Mouse (Mus musculus): ENCODE measurements at regions not wholly inside any gene's neighbourhood (a gene's known extent, or its start where the extent isn't known, plus 50 kb on each side); places are given as distances from the start of the nearest gene placed in this dataset.

DNA sequence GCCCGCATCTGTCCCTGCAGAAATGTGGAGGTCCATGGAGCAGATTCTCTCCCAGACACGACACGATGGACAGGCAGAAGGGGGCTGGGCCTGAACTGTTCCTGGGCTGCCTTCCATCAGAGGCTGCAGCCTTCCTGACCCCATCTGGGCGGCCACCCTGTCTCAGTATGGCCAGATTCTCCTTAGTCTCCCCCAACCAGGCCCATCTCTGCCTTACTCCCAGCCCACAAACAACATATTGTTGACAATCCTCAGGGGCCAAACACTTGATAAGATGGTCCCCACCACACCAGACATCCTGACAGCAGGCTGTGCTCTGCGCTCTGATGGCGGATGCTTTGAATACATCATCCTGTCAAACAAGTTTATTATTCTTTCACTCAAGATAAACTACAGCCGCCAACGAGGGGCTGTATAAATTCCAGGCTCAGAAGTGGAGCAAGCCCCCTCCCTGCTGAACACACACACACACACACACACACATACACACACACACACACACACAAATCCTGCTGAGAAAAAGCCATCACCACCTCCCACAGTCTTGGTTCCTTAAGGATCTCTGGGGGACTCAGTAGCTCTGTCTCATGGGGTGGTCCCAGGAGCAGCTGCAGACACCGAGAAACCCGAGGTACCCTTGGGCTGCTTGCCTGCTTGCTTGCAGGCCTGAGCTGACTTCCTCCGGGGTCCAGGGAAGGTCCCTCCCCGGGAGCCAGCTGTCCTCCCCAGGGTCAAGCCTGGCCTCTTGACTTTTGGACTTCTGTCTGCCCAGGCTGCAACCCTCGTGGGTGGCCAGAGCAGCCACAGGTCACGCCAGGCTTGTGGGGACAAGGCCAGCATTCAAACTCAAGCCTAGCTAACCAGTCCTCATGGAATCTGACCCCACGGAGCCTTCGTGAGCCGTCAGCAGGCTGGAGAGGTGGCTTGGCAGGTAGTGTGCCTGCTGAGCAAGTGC is 135.6 kb upstream of the 1600014C23Rik start:
- peaks cover 4% of the 10 kb centered on the region; the same call in 1 of the 2 replicates for H3K27me3 ChIP-seq (ENCODE audit: control insufficient read depth, insufficient read depth, low read length)
- H3K36me3 ChIP-seq (ENCODE audit: control insufficient read depth, insufficient read depth, low read length) = no peaks in the 10 kb centered on the region
- 40% methylated on average over 17 of the region's 17 CpGs for WGBS
- H3K9me3 ChIP-seq (replicated peaks; ENCODE audit: control insufficient read depth, low read length) = no peaks in the 10 kb centered on the region
- no peak overlapping the region for H3K9ac ChIP-seq (ENCODE audit: low read length)
- peak overlapping the region; percentile 19; the same call in 1 of the 2 replicates for H3K27ac ChIP-seq (ENCODE audit: low read length)
- H3K4me1 ChIP-seq (ENCODE audit: control insufficient read depth, insufficient read depth, low read length) = peaks cover 42% of the 10 kb centered on the region
- H3K4me2 ChIP-seq (ENCODE audit: low read depth, low read length) = no peak overlapping the region
- H3K4me3 ChIP-seq (replicated peaks; ENCODE audit: low read length) = no peak overlapping the region
- peak; percentile 23; the same call in 1 of the 2 replicates for ATAC-seq (ENCODE audit: insufficient read depth, low FRiP score)

GRCm38 (mm10) chr17:45868539-45868938 is 134.9 kb upstream of the 1600014C23Rik start:
- WGBS = 79% methylated on average over 4 of the region's 4 CpGs
- Histone ChIP-seq H3K36me3 (ENCODE audit: control insufficient read depth, insufficient read depth, low read length) (no peaks in the 10 kb centered on the region), H3K4me3 (replicated peaks; ENCODE audit: low read length) (no peak overlapping the region), H3K4me1 (ENCODE audit: control insufficient read depth, insufficient read depth, low read length) (peaks cover 41% of the 10 kb centered on the region), H3K9ac (ENCODE audit: low read length) (no peak overlapping the region), H3K9me3 (replicated peaks; ENCODE audit: control insufficient read depth, low read length) (no peaks in the 10 kb centered on the region), H3K27me3 (ENCODE audit: control insufficient read depth, insufficient read depth, low read length) (peaks cover 4% of the 10 kb centered on the region; the same call in 1 of the 2 replicates), H3K27ac (ENCODE audit: low read length) (no peak overlapping the region), H3K4me2 (ENCODE audit: low read depth, low read length) (no peak overlapping the region)
- no peak for ATAC-seq (ENCODE audit: insufficient read depth, low FRiP score)

- Histone ChIP-seq H3K27ac (ENCODE audit: low read length) (peak overlapping the region; percentile 10; the same call in 1 of the 2 replicates), H3K4me1 (ENCODE audit: control insufficient read depth, insufficient read depth, low read length) (peaks cover 35% of the 10 kb centered on the region)
- 71% methylated on average over 5 of the region's 5 CpGs for whole genome bisulfite sequencing
Observed at GRCm38 (mm10) chr17:45867727-45868126, 134.1 kb upstream of the 1600014C23Rik start.

GRCm38 (mm10) chr17:45866876-45867652 is 133.4 kb upstream of the 1600014C23Rik start:
- ATAC-seq (ENCODE audit: insufficient read depth, low FRiP score) = peak; percentile 42; the same call in 1 of the 2 replicates
- no peaks in the 10 kb centered on the region for H3K36me3 ChIP-seq (ENCODE audit: control insufficient read depth, insufficient read depth, low read length)
- H3K9me3 ChIP-seq (replicated peaks; ENCODE audit: control insufficient read depth, low read length) = no peaks in the 10 kb centered on the region
- 60% methylated on average over 15 of the region's 15 CpGs for WGBS
- peak overlapping the region; percentile 10; the same call in 1 of the 2 replicates for H3K27ac ChIP-seq (ENCODE audit: low read length)
- peaks cover 32% of the 10 kb centered on the region for H3K4me1 ChIP-seq (ENCODE audit: control insufficient read depth, insufficient read depth, low read length)
- no peak overlapping the region for H3K4me2 ChIP-seq (ENCODE audit: low read depth, low read length)
- no peaks in the 10 kb centered on the region for H3K27me3 ChIP-seq (ENCODE audit: control insufficient read depth, insufficient read depth, low read length)
- H3K4me3 ChIP-seq (replicated peaks; ENCODE audit: low read length) = no peak overlapping the region
- no peak overlapping the region for H3K9ac ChIP-seq (ENCODE audit: low read length)

More at GRCm38 (mm10) chr17:45867727-45868126, 134.1 kb upstream of the 1600014C23Rik start:
- no peak for ATAC-seq (ENCODE audit: insufficient read depth, low FRiP score)
- Histone ChIP-seq H3K36me3 (ENCODE audit: control insufficient read depth, insufficient read depth, low read length) (no peaks in the 10 kb centered on the region), H3K27me3 (ENCODE audit: control insufficient read depth, insufficient read depth, low read length) (no peaks in the 10 kb centered on the region), H3K9ac (ENCODE audit: low read length) (no peak overlapping the region), H3K4me3 (replicated peaks; ENCODE audit: low read length) (no peak overlapping the region), H3K4me2 (ENCODE audit: low read depth, low read length) (no peak overlapping the region), H3K9me3 (replicated peaks; ENCODE audit: control insufficient read depth, low read length) (no peaks in the 10 kb centered on the region)

DNA sequence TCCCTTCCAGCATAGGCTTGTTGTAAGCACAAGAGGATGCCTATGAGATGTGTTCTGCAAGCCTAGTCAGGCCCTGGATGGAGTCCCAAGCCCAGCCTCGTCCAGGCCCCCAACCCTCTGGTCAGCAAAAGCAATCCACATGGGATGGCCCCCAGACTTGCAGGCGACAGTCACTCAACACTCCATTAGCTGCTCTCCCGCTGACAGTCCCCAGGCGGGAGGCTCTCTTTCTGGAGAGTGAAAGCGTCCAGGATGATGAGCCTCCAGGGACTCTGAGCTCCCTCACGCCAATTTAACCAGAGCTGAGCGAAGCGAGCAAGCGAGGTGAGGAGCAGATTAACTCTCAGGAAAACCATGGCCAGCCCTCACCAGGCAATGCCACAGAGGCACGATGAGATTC is 132.7 kb upstream of the 1600014C23Rik start:
- Histone ChIP-seq H3K27ac (ENCODE audit: low read length) (peak overlapping the region; percentile 36; the same call in 1 of the 2 replicates), H3K4me3 (replicated peaks; ENCODE audit: low read length) (no peak overlapping the region), H3K4me2 (ENCODE audit: low read depth, low read length) (no peak overlapping the region), H3K9me3 (replicated peaks; ENCODE audit: control insufficient read depth, low read length) (no peaks in the 10 kb centered on the region), H3K9ac (ENCODE audit: low read length) (no peak overlapping the region), H3K36me3 (ENCODE audit: control insufficient read depth, insufficient read depth, low read length) (no peaks in the 10 kb centered on the region), H3K27me3 (ENCODE audit: control insufficient read depth, insufficient read depth, low read length) (no peaks in the 10 kb centered on the region), H3K4me1 (ENCODE audit: control insufficient read depth, insufficient read depth, low read length) (peaks cover 26% of the 10 kb centered on the region)
- 55% methylated on average over 10 of the region's 10 CpGs for WGBS
- ATAC-seq (ENCODE audit: insufficient read depth, low FRiP score) = no peak

DNA sequence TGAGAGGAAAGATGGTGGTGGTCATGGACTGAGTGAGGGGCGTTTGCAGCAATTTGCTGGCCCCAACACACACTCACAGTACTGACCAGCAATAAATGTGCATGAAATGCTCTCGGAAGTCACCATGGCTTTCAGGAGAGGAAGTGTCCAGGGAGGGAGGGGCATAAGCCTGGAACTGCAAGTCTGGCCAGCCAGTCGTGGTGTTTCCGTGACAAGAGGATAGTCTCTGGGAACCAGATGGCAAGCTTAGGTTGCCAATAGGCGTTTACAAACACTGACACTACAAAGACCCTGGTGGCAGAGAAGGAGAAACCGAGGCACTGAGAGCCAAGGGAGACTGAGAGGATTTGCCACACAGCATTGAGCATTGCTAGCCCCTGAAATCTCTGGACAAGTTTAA is 132.3 kb upstream of the 1600014C23Rik start:
- H3K36me3 ChIP-seq (ENCODE audit: control insufficient read depth, insufficient read depth, low read length) = no peaks in the 10 kb centered on the region
- peak overlapping the region; percentile 36; the same call in 1 of the 2 replicates for H3K27ac ChIP-seq (ENCODE audit: low read length)
- H3K4me2 ChIP-seq (ENCODE audit: low read depth, low read length) = no peak overlapping the region
- H3K9me3 ChIP-seq (replicated peaks; ENCODE audit: control insufficient read depth, low read length) = no peaks in the 10 kb centered on the region
- no peak for ATAC-seq (ENCODE audit: insufficient read depth, low FRiP score)
- no peak overlapping the region for H3K9ac ChIP-seq (ENCODE audit: low read length)
- H3K27me3 ChIP-seq (ENCODE audit: control insufficient read depth, insufficient read depth, low read length) = no peaks in the 10 kb centered on the region
- no peak overlapping the region for H3K4me3 ChIP-seq (replicated peaks; ENCODE audit: low read length)
- 65% methylated on average over 6 of the region's 6 CpGs for WGBS
- peaks cover 26% of the 10 kb centered on the region for H3K4me1 ChIP-seq (ENCODE audit: control insufficient read depth, insufficient read depth, low read length)

DNA sequence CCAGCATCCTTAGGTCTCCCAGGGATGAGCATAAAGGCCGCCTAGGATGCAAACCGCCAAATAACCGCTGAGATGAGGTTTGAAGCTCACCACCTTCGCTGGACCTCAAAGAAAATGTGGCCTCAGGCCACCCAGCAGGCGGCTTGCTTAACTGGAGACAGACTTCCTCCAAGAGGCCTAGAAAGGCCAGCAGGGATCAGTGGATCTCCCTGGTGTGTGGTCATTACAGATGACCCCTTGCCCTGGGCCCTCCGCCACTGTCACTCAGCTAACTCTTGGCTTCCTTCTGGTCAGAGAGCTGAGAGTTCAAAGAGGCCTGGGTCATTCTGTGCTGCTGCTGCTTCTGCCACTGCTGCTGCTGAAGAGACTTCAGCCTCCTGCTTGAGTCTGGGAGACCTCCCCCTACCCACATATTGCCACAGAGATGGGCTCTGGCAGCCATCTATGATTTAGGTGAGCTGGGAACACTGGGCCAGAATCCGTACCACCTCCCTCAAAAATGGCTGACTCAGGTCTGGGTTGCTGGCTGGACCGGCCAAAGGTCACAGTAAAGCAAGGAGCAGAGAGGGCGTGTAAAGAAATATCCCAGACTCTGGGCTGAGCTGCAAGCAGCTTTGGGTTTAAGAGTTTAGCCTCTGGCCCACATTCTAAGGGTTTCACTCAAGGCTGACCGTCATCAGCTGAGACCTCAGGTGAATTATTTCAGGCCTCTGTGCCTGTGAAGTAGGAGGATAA is 130.0 kb upstream of the 1600014C23Rik start:
- Histone ChIP-seq H3K9ac (ENCODE audit: low read length) (no peak overlapping the region), H3K4me1 (ENCODE audit: control insufficient read depth, insufficient read depth, low read length) (peaks cover 22% of the 10 kb centered on the region), H3K27me3 (ENCODE audit: control insufficient read depth, insufficient read depth, low read length) (no peaks in the 10 kb centered on the region), H3K4me2 (ENCODE audit: low read depth, low read length) (no peak overlapping the region), H3K27ac (ENCODE audit: low read length) (no peak overlapping the region), H3K9me3 (replicated peaks; ENCODE audit: control insufficient read depth, low read length) (peaks cover 1% of the 10 kb centered on the region; the same call in 1 of the 2 replicates), H3K36me3 (ENCODE audit: control insufficient read depth, insufficient read depth, low read length) (no peaks in the 10 kb centered on the region), H3K4me3 (replicated peaks; ENCODE audit: low read length) (no peak overlapping the region)
- ATAC-seq (ENCODE audit: insufficient read depth, low FRiP score) = no peak
- 72% methylated on average over 10 of the region's 10 CpGs for WGBS

- WGBS = 80% methylated on average over 3 of the region's 3 CpGs
- Histone ChIP-seq H3K27ac (ENCODE audit: low read length) (no peak overlapping the region), H3K27me3 (ENCODE audit: control insufficient read depth, insufficient read depth, low read length) (no peaks in the 10 kb centered on the region), H3K36me3 (ENCODE audit: control insufficient read depth, insufficient read depth, low read length) (no peaks in the 10 kb centered on the region), H3K4me1 (ENCODE audit: control insufficient read depth, insufficient read depth, low read length) (peaks cover 22% of the 10 kb centered on the region), H3K4me2 (ENCODE audit: low read depth, low read length) (no peak overlapping the region), H3K9me3 (replicated peaks; ENCODE audit: control insufficient read depth, low read length) (peaks cover 6% of the 10 kb centered on the region), H3K9ac (ENCODE audit: low read length) (no peak overlapping the region), H3K4me3 (replicated peaks; ENCODE audit: low read length) (no peak overlapping the region)
- no peak for ATAC-seq (ENCODE audit: insufficient read depth, low FRiP score)
Observed at GRCm38 (mm10) chr17:45863031-45863430, 129.4 kb upstream of the 1600014C23Rik start.
